Mouse (Mus musculus) cerebellum, adult 11 months (tissue): ENCODE results near the gene Tmtc1.

Source experiments
- DNase-seq: peaks from one replicate; pipeline ENCODE4 v3.0.0; 2022

Gene Tmtc1

DNA sequence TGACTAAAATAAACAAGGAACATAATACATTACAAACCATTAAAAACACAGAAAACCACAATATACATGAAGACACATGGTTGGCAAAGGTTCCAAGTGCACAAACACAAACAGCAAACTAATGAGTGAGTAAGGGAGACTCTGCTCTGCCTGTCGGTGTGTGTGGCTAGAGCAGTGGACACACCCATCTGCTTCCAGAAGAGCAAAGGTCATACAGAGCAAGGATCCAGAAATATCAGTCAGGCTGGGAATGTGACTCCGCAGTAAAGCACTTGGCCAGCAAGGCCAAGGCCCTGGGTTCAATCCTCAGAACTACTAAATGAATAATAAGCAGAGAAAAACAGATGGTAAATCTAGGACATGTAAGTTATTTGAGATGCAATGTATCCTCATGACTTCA, 27.6 kb downstream of the Tmtc1 start:
- no peak for DNase-seq

DNA sequence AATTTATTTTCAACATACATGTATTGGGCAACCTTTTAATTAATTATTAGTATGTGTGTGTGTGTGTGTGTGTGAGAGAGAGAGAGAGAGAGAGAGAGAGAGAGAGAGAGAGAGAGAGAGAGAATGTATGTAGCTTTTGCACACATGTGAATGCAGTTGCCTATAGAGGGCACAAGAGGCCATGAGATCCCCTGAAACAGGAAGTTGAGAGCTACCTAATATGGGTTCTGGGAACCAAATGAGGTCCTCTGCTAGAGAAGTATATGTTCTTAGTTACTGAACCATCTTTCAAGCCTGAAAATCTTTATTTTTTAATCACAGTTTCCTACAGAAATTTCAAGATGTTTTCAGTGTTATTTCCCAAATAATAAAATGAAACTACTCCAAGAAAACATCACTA, 30.6 kb downstream of the Tmtc1 start:
- no peak for DNase-seq

DNA sequence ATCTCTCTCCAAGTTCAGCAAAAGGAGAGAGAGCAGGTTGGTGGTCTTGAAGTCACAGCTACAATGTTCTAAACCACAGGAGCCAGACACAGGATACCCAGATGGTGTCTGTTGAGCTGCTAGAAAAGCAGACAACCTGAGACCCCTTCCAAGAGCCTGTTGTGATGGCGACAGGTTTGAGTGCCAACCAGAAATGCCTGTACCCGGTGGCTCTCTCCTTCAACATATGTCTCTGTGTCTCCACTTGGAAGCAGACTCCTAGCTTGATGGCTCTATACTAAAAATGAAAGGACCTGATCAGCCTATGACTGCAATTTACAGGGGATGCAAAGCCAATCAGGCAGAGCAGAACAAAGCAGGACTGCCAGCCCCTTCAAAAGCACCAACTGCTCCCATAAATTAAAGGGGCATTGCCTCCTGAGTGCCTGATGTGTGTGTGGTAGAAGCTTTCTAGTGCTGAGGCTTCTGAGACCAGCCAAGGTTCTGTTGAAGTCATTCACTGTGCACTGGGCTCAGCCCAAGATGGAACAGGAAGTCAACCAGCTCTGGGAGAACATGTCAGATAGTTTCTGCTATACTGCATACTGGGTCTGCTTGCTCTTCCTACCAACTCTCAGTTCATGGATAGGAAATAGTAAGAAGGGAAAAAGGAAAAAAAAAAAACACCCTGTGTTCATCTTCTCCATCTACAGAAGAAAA, 37.2 kb downstream of the Tmtc1 start:
- DNase-seq: no peak

GRCm38 (mm10) chr6:148405599-148405998, 38.6 kb downstream of the Tmtc1 start:
- no peak for DNase-seq

GRCm38 (mm10) chr6:148404500-148404899, 39.7 kb downstream of the Tmtc1 start:
- DNase-seq: no peak

DNA sequence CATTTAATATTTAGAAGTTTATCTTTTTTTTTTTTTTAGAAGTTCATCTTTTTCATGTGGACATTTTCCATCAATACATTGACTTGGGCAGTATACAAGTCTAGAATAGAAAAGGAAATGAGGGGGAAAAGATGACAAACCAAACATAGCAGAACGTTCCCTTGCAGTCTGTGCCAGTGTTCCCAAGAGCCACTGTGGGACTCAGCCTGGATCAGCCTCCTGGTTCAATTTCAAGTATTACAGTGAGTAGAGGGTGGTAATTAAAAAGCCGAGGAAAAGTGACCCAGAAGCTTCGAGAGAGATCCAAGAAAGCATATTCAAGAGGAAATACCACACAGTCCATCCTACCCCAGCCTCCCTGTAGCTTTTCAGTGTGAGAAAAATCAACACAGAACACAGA, 40.4 kb downstream of the Tmtc1 start:
- DNase-seq: no peak

DNA sequence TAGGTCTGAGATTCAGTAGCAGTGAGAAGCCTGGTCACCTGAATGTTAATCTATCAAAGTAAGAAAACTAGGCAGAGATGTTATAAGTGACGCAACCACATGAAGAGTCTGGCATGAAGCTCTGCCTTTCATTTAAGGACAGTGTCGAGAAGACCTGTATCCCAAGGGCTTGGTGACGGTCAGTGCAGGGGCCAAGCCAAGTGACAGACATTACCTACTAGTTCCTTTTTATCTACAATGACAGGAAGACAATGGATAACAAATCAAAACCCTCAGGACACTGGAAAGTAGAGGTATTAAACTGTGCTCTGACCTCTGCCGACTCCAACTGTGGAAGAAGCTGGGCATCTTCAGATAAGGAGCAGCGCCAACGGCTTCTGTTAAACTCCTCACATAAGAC, 43.2 kb downstream of the Tmtc1 start:
- DNase-seq: no peak

- DNase-seq: no peak
These were observed 44.6 kb downstream of the Tmtc1 start for GRCm38 (mm10) chr6:148399541-148399940.

- DNase-seq: no peak
These were observed 45.3 kb downstream of the Tmtc1 start for GRCm38 (mm10) chr6:148398888-148399287.

- DNase-seq: no peak
These were observed 46.9 kb downstream of the Tmtc1 start for GRCm38 (mm10) chr6:148397270-148397669.

GRCm38 (mm10) chr6:148395272-148395671, 48.9 kb downstream of the Tmtc1 start:
- no peak for DNase-seq

- no peak for DNase-seq
These were observed 49.9 kb downstream of the Tmtc1 start for GRCm38 (mm10) chr6:148394294-148394693.

- no peak for DNase-seq
These were observed 52.0 kb downstream of the Tmtc1 start for GRCm38 (mm10) chr6:148392147-148392546.

- DNase-seq: no peak
These were observed 52.9 kb downstream of the Tmtc1 start for GRCm38 (mm10) chr6:148391286-148391685.

GRCm38 (mm10) chr6:148390630-148391276, 53.4 kb downstream of the Tmtc1 start:
- DNase-seq: no peak

DNA sequence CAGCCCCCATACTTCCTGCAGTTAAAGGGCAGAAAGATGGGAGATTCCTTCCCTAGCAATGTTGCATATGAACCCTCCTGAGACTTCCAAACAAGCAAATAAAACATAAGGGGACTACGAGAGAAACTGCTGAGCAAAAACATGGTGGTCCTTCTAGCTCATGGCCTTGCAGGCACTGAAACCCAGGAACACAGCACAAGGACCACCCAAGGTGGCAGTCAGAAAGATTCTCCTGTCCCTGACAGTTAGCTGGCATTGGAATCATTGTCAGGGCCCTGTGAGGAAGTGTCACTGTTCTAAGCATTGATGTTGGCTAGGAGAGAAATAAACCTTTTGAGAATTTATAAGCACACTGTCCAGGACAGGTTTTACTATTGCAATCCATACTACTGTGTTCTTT, 56.2 kb downstream of the Tmtc1 start:
- no peak for DNase-seq

DNA sequence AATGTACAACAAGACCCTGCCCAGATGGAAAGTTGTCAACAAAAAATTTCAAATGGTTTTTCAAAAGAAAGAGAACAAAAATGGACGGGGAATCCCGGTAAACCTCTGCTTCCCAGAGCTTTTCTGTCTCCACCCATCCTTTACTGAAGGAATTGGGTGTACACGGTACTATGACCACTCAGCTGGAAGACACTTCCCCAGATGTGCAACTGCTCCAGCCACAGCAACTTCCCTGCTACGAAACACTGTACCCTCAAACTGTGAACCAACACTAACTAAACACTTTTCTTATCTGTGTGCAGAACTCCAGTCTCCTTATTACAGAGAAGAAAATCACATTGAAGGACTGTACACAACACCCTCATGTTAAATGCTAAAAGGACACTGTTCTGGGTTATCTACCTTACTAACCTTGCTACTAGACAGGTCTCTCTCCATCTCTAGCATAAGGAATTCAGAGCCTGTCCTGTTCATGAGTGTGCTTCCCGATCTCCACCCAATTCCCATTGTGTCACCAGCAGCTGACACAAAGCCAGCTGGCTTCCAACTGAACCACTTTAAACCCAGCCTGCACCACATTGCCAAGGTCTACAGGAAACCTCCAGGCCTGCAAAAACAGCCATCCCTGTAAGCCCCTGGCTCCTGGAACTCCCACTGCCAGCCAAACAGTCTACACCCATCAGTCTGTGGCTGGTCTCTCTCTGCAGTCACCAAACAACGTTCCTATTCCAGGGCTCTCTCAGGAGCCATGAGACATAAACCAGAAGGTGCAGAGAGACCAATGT, 59.9 kb downstream of the Tmtc1 start:
- DNase-seq: no peak

GRCm38 (mm10) chr6:148381163-148381782, 62.9 kb downstream of the Tmtc1 start:
- no peak for DNase-seq

DNA sequence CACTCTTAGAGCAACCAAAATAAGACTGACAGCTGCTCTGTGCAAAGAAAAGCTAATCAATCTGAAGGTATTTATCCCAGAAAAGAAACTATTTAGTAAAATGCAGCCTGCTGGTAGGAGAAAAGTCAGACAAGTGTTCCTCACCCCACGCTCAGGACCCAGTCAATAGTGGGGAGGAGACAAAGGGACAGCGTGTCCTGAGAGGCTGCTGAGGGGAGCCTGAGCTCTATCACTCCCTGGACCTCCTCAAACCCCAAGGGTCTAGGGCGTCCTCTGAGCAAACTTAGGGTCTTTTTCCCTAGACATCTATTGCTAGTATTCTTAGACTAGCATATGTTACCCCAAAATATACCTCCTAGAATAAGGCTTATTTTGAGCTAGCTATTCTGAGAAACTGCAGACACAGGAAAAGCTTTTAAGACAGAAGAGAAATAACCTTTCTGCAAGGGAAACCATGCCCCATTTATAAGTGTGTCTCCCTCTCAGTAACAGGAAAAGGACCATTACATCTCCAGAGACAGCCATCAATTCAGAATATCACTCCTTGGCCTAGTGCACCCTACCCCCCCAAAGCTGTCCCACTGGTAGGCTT, 68.5 kb downstream of the Tmtc1 start:
- DNase-seq: no peak

- no peak for DNase-seq
These were observed 69.2 kb downstream of the Tmtc1 start for GRCm38 (mm10) chr6:148375015-148375414.

DNA sequence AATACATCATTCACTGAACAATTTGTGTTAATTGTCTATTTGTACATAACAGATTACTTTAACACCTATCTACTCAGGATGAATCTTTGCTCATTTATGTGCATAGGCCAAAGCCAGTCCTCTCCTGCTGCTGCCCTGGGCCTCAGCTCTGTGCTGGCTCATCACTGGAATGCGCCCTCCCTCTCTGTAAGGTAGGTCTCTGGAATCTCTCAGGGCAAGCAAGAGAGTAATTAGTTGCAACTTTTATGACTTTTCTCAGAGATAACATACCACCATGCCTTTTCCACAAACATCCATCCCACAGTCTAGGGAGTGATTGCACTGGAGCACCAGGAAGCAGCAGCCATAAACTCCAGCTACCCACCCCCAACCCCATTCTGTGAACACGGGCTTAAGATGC, 70.7 kb downstream of the Tmtc1 start:
- no peak for DNase-seq

DNA sequence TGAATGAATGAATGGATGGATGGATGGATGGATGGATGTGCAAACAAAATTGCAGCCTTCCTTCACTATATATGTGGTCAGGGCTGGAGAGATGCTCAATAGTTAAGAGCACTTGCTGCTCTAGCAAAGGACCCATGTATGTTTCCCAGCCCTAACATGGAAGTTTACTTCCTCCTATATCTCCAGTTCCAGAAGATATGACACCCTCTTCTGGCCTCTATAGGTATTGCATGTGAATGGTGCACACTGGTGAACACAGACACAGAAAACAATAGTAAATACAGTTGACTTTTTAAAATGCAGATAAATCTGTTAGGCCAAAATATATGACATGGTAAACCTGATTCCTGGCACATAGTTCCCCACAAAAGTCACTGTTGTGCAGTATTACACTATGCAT, 73.0 kb downstream of the Tmtc1 start:
- DNase-seq: no peak

DNA sequence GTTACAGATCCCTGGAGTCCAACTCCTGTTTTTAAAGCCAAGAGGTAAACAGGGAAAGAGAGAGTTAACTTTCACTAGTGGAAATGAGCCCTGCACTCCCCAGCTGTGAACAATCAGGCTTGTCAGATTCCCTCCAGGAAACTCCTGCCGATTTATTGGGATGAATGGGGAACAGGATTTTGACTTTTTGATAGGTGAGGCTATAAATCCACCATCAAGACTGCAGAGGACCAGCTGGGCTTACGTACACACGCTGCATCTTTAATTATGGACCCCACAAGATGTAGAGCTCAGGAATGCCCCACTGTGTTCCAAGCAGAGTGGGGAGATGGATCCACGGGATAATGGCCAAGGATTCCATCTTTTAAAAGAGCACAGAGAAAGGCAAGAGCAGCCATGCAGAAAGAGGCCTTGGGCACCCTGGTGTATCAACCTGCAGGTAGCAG, 77.1 kb downstream of the Tmtc1 start:
- DNase-seq: no peak
